ENCODE assay signal across 7 mouse cellular contexts in genomic region chrX:85775879-85776543, GRCm38 (mm10). TPM values are rescaled to one million over a fixed set of nuclear protein-coding genes. Genes with fewer than 3 reads are reported as not detected.
A peak's percentile ranks its signal among the peaks of the same experiment; 100 is the strongest.
DNase-seq lines count a peak whose midpoint lies in the region; ATAC-seq lines count a peak whose summit lies in the region.

No protein-coding gene starts in this region.

- H3K9ac ChIP-seq in lung, embryonic 16.5 days (ENCODE audit: low read length): peak overlapping the region; percentile 74
- peak overlapping the region; percentile 52 for H3K9ac ChIP-seq in intestine, embryonic 14.5 days (ENCODE audit: low read length)

- peak; percentile 44; the same call in 1 of the 2 replicates for ATAC-seq in lung, embryonic 16.5 days (ENCODE audit: low read depth)
- no peak for ATAC-seq in intestine, embryonic 14.5 days (replicated peaks; ENCODE audit: low FRiP score, low TSS enrichment, low read depth)

- H3K36me3 ChIP-seq in lung, embryonic 16.5 days (ENCODE audit: control insufficient read depth, insufficient read depth, low read length): no peaks in the 10 kb centered on the region
- H3K36me3 ChIP-seq in erythroblast, embryonic 14.5 days (ENCODE audit: control insufficient read depth): no peaks in the 10 kb centered on the region
- no peaks in the 10 kb centered on the region for H3K36me3 ChIP-seq in intestine, embryonic 14.5 days (ENCODE audit: control insufficient read depth, insufficient read depth, low read length)
- no peaks in the 10 kb centered on the region for H3K36me3 ChIP-seq in midbrain, embryonic 10.5 days

- no peaks in the 10 kb centered on the region for H3K27me3 ChIP-seq in lung, embryonic 16.5 days (ENCODE audit: control insufficient read depth, insufficient read depth, low read depth, low read length)
- H3K27me3 ChIP-seq in erythroblast, embryonic 14.5 days (ENCODE audit: control insufficient read depth): peaks cover 2% of the 10 kb centered on the region; the same call in 1 of the 2 replicates
- H3K27me3 ChIP-seq in intestine, embryonic 14.5 days (replicated peaks; ENCODE audit: control insufficient read depth, insufficient read depth, low read length): no peaks in the 10 kb centered on the region
- no peaks in the 10 kb centered on the region for H3K27me3 ChIP-seq in midbrain, embryonic 10.5 days (ENCODE audit: low read depth, poor library complexity, severe bottlenecking)

- H3K4me1 ChIP-seq in lung, embryonic 16.5 days (replicated peaks; ENCODE audit: control insufficient read depth, insufficient read depth, low read length): no peaks in the 10 kb centered on the region
- peaks cover 13% of the 10 kb centered on the region for H3K4me1 ChIP-seq in erythroblast, embryonic 14.5 days (ENCODE audit: control insufficient read depth)
- no peaks in the 10 kb centered on the region for H3K4me1 ChIP-seq in intestine, embryonic 14.5 days (replicated peaks; ENCODE audit: control insufficient read depth, insufficient read depth, low read length)
- H3K4me1 ChIP-seq in midbrain, embryonic 10.5 days: no peaks in the 10 kb centered on the region

- H3K4me2 ChIP-seq in lung, embryonic 16.5 days (ENCODE audit: low read depth, low read length): peak overlapping the region; percentile 66
- peak overlapping the region; percentile 53 for H3K4me2 ChIP-seq in intestine, embryonic 14.5 days (ENCODE audit: low read length)

- peak overlapping the region; percentile 59 for H3K4me3 ChIP-seq in lung, embryonic 16.5 days (ENCODE audit: low read length)
- peak overlapping the region; percentile 74 for H3K4me3 ChIP-seq in erythroblast, embryonic 14.5 days (replicated peaks)
- H3K4me3 ChIP-seq in intestine, embryonic 14.5 days (ENCODE audit: low read depth, low read length): peak overlapping the region; percentile 49
- peak overlapping the region; percentile 58 for H3K4me3 ChIP-seq in midbrain, embryonic 10.5 days

- H3K9me3 ChIP-seq in lung, embryonic 16.5 days (ENCODE audit: control insufficient read depth, low read length): no peaks in the 10 kb centered on the region
- peaks cover 7% of the 10 kb centered on the region; the same call in 1 of the 2 replicates for H3K9me3 ChIP-seq in erythroblast, embryonic 14.5 days (ENCODE audit: control insufficient read depth, low read length)
- H3K9me3 ChIP-seq in intestine, embryonic 14.5 days (ENCODE audit: control insufficient read depth, low read length): no peaks in the 10 kb centered on the region
- no peaks in the 10 kb centered on the region for H3K9me3 ChIP-seq in midbrain, embryonic 10.5 days (replicated peaks)

- WGBS in lung, embryonic 16.5 days: 14% methylated on average over 22 of the region's 22 CpGs
- WGBS in intestine, embryonic 14.5 days: 12% methylated on average over 22 of the region's 22 CpGs
- 26% methylated on average over 22 of the region's 22 CpGs for WGBS in midbrain, embryonic 10.5 days

- DNase-seq in lung, postnatal 10 days: no peak
- DNase-seq in adrenal gland, postnatal 14 days: peak; percentile 36
- DNase-seq in intestine, embryonic 14.5 days (ENCODE audit: low spot score): no peak
- no peak for DNase-seq in midbrain, embryonic 10.5 days (ENCODE audit: low spot score)
- no peak for DNase-seq in retina, embryonic 14.5 days (ENCODE audit: low spot score)

- peak overlapping the region; percentile 66 for H3K27ac ChIP-seq in lung, embryonic 16.5 days (ENCODE audit: low read length)
- H3K27ac ChIP-seq in intestine, embryonic 14.5 days (ENCODE audit: low read depth): 0 out of 2 replicates have a peak overlapping the region, but pooled peaks have one; percentile 33
- peak overlapping the region; percentile 78 for H3K27ac ChIP-seq in midbrain, embryonic 10.5 days (replicated peaks)

RNA-seq across cellular contexts. Expression of gene Gk, which starts 0.6 kb away (rescaled TPM):
- 15.8 and 16.9 TPM in 2 replicates for polyA plus RNA-seq in lung, embryonic 16.5 days (2015; fragmentation: Nextera tagmentation; extraction: Ambion mirVana)
- total RNA-seq in adrenal gland, postnatal 14 days (2021): 70.5 and 116 TPM in 2 replicates
- 0.02 TPM in 1 of 2 replicates, not detected in the other for polyA plus RNA-seq in erythroblast, embryonic 14.5 days (2012)
- 8.8 and 9.2 TPM in 2 replicates for polyA plus RNA-seq in intestine, embryonic 14.5 days (2014; fragmentation: Nextera tagmentation; extraction: Ambion mirVana)
- 8.1 and 8.6 TPM in 2 replicates for polyA plus RNA-seq in midbrain, embryonic 10.5 days (2016; fragmentation: Nextera tagmentation; extraction: Ambion mirVana)
